15 mouse cellular contexts compared by ENCODE assay signal in genomic region chr1:24045627-24046026, GRCm38 (mm10).
A peak's percentile ranks its signal among the peaks of the same experiment; 100 is the strongest.
DNase-seq lines count a peak whose midpoint lies in the region.
"Had no signal": no experiment of that assay in that cellular context is flagged by ENCODE, and none has a peak within 500 bp of the region (broad histone marks: within the 10 kb centered on the region; RNA-seq: fewer than 3 reads in every experiment).

No protein-coding gene starts in this region.

- peak; percentile 90 for DNase-seq in A20 (ENCODE audit: low read depth, low spot score)
- DNase-seq in CD4-positive, CD25-positive, alpha-beta regulatory T cell, adult 2 months (ENCODE audit: low read depth, low spot score): peak; percentile 42
- DNase-seq in induced T-regulatory cell, adult 2 months (ENCODE audit: low read depth): peak; percentile 32
- peak; percentile 25 to 28 for DNase-seq in thymus, postnatal 10 days (ENCODE audit: low spot score in 2 of 2)
- no peak for DNase-seq in kidney, postnatal 14 days
- DNase-seq in kidney, postnatal 36 days: no peak
- no peak for DNase-seq in kidney, adult 8-10 months
- DNase-seq: adrenal gland, adult 8-10 months; cerebellum, adult 8-10 months; cerebellum, postnatal 36 days; embryo, embryonic 11 days; gastrocnemius, adult 2 months; kidney, adult 9 months; kidney, postnatal 25 days; lung, postnatal 36 days had no signal

Comparison
In these comparisons a context has a peak if more than half of its experiments do, and no peak if none do; other contexts are left out.
1. DNase-seq: peak in A20 (single experiment), CD4-positive, CD25-positive, alpha-beta regulatory T cell, adult 2 months (single experiment), induced T-regulatory cell, adult 2 months (single experiment) and thymus, postnatal 10 days (2 of 2); none in kidney, postnatal 14 days (single experiment), kidney, postnatal 36 days (0 of 2) and kidney, adult 8-10 months (0 of 2).